Mouse (Mus musculus) small intestine, adult 2 months (tissue): ENCODE results near the gene Flrt1. TPM values are rescaled to one million over a fixed set of nuclear protein-coding genes. Genes with fewer than 3 reads are reported as not detected.

Experiments
- H3K27ac ChIP-seq: fragments of 200-500 bp; 2 replicates; pipeline ENCODE4 v1.5.1; 2012; ENCODE audit warnings: low read depth, low read length, control low read depth, inconsistent platforms; ENCODE audit not compliant: insufficient read depth
- H3K27me3 ChIP-seq: fragments of 200-500 bp; 2 replicates; pipeline ENCODE4 v1.6.1; 2012; ENCODE audit warnings: mild to moderate bottlenecking, moderate library complexity, low read length, inconsistent platforms; ENCODE audit not compliant: control insufficient read depth, insufficient read depth
- H3K36me3 ChIP-seq: fragments of 200-500 bp; 2 replicates; pipeline ENCODE4 v1.6.1; 2012; ENCODE audit warnings: mild to moderate bottlenecking, low read length, control low read depth, inconsistent platforms; ENCODE audit not compliant: control insufficient read depth, insufficient read depth
- H3K4me1 ChIP-seq: fragments of 200-500 bp; 2 replicates; pipeline ENCODE4 v1.6.1; 2012; ENCODE audit warnings: low read length, inconsistent platforms, mixed read lengths; ENCODE audit not compliant: control insufficient read depth, insufficient read depth, insufficient read length
- H3K4me3 ChIP-seq: fragments of 200-500 bp; 2 replicates; pipeline ENCODE4 v1.5.1; 2012; ENCODE audit warnings: low read depth, mild to moderate bottlenecking, control low read depth, inconsistent platforms, low read length, moderate library complexity
- CTCF ChIP-seq: fragments of 200-500 bp; IDR thresholded peaks from 2 replicates; pipeline ENCODE4 v1.5.1; 2012; ENCODE audit warnings: low read depth, mild to moderate bottlenecking, control low read depth, inconsistent platforms, low read length, moderate library complexity, mixed read lengths; ENCODE audit not compliant: insufficient replicate concordance, insufficient read length; ENCODE audit errors: extremely low read depth
- POLR2A ChIP-seq: fragments of 200-500 bp; IDR thresholded peaks from 2 replicates; pipeline ENCODE4 v1.6.1; 2012; ENCODE audit warnings: low read depth, mild to moderate bottlenecking, control low read depth, inconsistent platforms, low read length, moderate library complexity
- WGBS: fragments of 180-500 bp; shearing (Covaris S2); methylation state at CpG from one replicate; pipeline ENCODE4 v1.1.7; 2018; 5-methylcytosine and 5-hydroxymethylcytosine counted together
- polyA plus RNA-seq: library from polyadenylated mRNA; depleted of rRNA; stranded (reverse); fragments of >200 nt; gene quantifications from 2 replicates; pipeline ENCODE4 v1.2.3, GENCODE M21; 2012

Gene Flrt1
- polyA plus RNA-seq, 1 experiment: 0.06 TPM

DNA sequence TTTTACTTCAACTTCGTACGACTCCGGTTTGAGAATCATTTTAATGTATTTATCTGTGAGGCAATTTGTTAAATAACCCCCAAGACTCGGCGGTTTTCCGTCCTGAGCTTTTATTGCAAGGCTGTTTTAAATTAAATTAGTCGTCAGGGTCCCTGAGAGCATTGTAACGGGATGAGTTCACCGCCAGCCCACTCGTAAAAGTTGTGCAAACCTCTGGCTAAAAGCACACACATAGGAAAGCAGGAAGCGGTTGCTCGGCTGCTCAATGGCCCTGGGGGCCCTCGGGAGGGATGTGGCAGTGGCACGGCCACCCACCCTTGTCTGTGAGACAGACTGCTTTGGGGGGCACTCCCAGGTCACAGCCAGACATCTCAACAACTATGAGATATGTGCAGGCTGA, 32.8 kb upstream of the Flrt1 start:
- peaks cover 19% of the 10 kb centered on the region for H3K4me1 ChIP-seq
- H3K27me3 ChIP-seq: no peaks in the 10 kb centered on the region
- H3K27ac ChIP-seq: no peak overlapping the region
- 80% methylated on average over 14 of the region's 14 CpGs for WGBS
- TF ChIP-seq CTCF: no peak
- no peak for TF ChIP-seq POLR2A
- no peak overlapping the region for H3K4me3 ChIP-seq
- no peaks in the 10 kb centered on the region for H3K36me3 ChIP-seq

GRCm38 (mm10) chr19:7136714-7137498, 31.4 kb upstream of the Flrt1 start:
- TF ChIP-seq POLR2A (no peak), CTCF (peak; percentile 6; the same call in 1 of the 2 replicates)
- peak overlapping the region; percentile 74 for H3K27ac ChIP-seq
- H3K27me3 ChIP-seq: no peaks in the 10 kb centered on the region
- H3K4me3 ChIP-seq: no peak overlapping the region
- no peaks in the 10 kb centered on the region for H3K36me3 ChIP-seq
- peaks cover 19% of the 10 kb centered on the region for H3K4me1 ChIP-seq
- WGBS: 41% methylated on average over 14 of the region's 14 CpGs

- H3K27me3 ChIP-seq: no peaks in the 10 kb centered on the region
- no peaks in the 10 kb centered on the region for H3K36me3 ChIP-seq
- peak overlapping the region; percentile 74 for H3K27ac ChIP-seq
- 19% methylated on average over 9 of the region's 9 CpGs for WGBS
- peak; percentile 41; the same call in 1 of the 2 replicates for TF ChIP-seq POLR2A
- no peak for TF ChIP-seq CTCF
- H3K4me1 ChIP-seq: peaks cover 19% of the 10 kb centered on the region
- H3K4me3 ChIP-seq: no peak overlapping the region
These were observed 30.5 kb upstream of the Flrt1 start for GRCm38 (mm10) chr19:7136016-7136415.

DNA sequence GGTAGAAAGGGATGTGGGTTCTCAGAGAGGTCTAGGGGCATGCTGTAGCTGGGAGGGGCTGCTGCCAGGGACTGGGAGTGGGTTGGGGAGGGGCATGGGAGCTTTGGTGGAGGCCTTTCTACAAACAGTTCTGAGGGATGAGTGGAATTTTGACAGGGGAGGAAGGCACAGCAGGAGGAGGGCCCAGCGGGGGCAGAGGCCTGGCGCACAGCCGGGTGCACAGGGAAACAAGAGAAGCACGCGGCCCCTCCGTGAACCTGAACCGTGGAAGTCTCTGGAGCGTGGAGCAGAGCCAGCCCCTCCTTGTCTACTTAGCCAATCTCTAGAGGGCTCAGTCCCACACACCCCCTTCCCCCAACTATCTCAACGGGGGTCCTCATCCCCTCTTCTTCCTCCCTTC, 30.0 kb upstream of the Flrt1 start:
- WGBS: 37% methylated on average over 9 of the region's 9 CpGs
- TF ChIP-seq CTCF (no peak), POLR2A (no peak)
- H3K27ac ChIP-seq: no peak overlapping the region
- no peak overlapping the region for H3K4me3 ChIP-seq
- peaks cover 19% of the 10 kb centered on the region for H3K4me1 ChIP-seq
- H3K36me3 ChIP-seq: no peaks in the 10 kb centered on the region
- no peaks in the 10 kb centered on the region for H3K27me3 ChIP-seq

GRCm38 (mm10) chr19:7134631-7135091, 29.1 kb upstream of the Flrt1 start:
- H3K27ac ChIP-seq: no peak overlapping the region
- no peaks in the 10 kb centered on the region for H3K36me3 ChIP-seq
- peaks cover 19% of the 10 kb centered on the region for H3K4me1 ChIP-seq
- 43% methylated on average over 17 of the region's 17 CpGs for WGBS
- no peak overlapping the region for H3K4me3 ChIP-seq
- H3K27me3 ChIP-seq: no peaks in the 10 kb centered on the region
- TF ChIP-seq CTCF (no peak), POLR2A (no peak)

DNA sequence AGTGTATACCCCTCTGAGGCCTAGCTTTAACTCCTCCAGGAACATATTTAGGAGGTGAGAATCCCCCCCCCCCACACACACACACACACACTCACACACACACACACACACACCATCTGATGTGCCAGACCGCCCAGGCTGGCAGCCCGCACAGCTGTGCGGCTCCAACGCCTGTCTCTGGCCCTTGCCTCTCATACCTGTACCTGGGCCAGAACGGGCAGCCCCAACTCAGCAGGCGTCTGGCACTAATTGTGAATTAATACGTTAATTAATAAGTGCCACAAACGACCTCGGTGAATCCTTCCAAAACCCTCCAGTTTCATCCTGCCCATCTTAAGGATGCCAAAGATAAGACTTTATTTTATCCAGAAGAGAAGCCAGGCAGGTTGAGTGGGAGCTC, 27.9 kb upstream of the Flrt1 start:
- Histone ChIP-seq H3K27me3 (no peaks in the 10 kb centered on the region), H3K4me1 (peaks cover 19% of the 10 kb centered on the region), H3K4me3 (no peak overlapping the region), H3K36me3 (no peaks in the 10 kb centered on the region), H3K27ac (no peak overlapping the region)
- TF ChIP-seq POLR2A: no peak
- no peak for TF ChIP-seq CTCF
- 93% methylated on average over 9 of the region's 9 CpGs for WGBS

DNA sequence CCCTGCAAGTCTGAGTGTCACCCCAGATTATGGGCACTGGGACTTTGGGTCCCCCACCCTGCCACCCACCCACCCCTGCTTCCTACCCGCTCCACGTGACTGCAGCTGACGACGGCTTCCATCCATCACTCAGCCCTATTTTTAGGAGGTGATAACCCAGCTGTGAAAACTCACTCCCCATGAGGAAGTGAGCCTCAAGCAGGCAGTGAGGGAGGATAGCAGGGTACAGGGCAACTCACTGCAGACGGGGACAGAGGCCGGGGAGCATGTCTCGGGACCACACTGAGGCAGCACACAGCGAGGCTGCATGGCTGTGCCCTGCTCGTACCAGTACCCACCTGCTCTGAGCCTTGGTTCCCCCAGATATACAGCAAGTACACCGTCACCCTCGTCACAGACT, 24.8 kb upstream of the Flrt1 start:
- peaks cover 9% of the 10 kb centered on the region for H3K4me1 ChIP-seq
- 82% methylated on average over 11 of the region's 11 CpGs for WGBS
- H3K36me3 ChIP-seq: no peaks in the 10 kb centered on the region
- H3K27ac ChIP-seq: no peak overlapping the region
- no peaks in the 10 kb centered on the region for H3K27me3 ChIP-seq
- TF ChIP-seq POLR2A (no peak), CTCF (no peak)
- no peak overlapping the region for H3K4me3 ChIP-seq
